Mouse (Mus musculus): ENCODE measurements around the gene Olig1.

The Olig1 gene

DNA sequence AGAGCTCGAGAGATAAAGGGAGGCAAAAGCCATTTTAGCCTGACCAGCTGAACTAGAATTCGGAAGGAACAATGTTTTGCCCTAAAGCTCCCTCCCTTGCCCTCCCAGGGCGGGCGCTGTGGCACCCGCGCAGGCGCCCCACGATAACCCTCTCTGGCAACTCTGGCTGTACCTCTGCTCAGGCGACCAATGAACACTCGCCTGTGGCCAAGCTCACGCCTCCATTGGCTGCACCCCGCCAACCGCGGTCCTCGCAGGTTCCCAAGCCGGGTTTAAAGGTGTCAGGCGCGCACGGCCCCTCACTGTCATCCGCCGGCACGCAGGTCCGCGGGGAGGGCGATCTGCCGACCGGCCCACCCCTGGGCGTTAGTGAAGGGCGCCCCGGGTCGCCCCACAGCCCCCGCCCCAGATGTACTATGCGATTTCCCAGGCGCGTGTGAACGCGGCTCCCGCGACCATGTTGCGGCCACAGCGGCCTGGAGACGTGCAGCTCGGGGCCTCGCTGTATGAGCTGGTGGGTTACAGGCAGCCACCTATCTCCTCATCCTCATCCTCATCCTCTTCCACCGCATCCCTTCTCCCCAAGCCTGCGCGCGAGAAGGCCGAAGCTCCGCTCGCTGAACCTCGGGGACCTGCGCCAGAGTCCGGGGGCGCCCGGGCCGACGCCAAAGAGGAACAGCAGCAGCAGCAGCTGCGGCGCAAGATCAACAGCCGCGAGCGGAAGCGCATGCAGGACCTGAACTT is at the start of gene Olig1:
Gene Olig1 (plus strand): TSS at position 305 of the 744 bp plus-strand sequence.
- no peak for DNase-seq

- DNase-seq, result no peak
Measured at GRCm38 (mm10) chr16:91222171-91222642, 47.4 kb upstream of the Olig1 start.

- DNase-seq, result no peak
Measured at GRCm38 (mm10) chr16:91222643-91223271, 46.8 kb upstream of the Olig1 start.

DNA sequence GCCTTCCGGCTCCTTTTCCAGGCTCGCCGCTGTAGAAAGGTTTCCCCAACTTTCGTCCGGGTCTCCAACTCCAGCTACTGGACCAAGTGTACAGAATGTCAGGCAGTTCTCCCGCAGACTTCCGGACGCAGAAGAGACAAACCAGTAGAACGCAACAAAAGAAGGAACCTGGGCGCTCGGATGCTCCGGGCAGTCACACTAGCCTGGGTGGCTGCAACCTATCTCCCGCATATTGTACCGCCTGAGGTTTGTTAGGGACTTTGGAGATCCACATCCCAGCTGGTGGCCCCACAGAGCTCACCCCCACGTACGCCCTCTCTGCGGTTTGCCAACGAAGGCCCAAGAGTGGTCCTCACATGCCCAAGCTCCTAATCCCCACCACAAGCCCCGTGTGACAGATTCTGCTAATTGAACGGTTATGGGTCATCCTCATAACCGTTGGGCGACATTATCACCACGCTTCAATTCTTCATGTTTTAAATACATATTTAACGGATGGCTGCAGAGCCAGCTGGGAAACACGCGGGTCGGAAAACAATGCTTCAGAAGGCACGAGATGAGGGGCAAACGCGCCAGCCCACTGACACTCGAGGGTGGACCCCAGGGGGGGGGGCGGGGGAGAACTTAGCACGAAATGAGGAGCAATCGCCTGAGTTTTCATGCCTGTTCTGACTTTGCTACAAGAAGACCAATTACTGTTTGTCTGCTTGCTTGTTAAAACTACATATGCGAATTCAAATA is 46.1 kb upstream of the Olig1 start:
- no peak for DNase-seq

DNA sequence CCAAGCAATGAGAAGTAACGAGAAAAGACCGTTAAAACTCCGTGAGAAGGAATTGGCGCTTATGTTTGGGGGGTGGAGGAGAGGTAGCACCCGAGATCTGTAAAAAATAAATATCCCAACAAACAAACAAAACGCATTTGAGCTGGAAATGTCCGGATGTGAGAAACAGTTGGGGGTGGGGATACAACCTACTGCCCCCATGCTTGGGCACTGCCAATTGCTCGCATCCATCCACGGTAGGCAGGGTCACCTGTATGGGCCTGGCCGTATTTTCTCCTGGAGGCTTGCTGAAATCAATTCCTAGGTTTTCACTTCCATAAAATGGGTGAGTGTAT is 45.5 kb upstream of the Olig1 start:
- no peak for DNase-seq

- no peak for DNase-seq
Measured at GRCm38 (mm10) chr16:91224481-91225232, 44.9 kb upstream of the Olig1 start.

DNA sequence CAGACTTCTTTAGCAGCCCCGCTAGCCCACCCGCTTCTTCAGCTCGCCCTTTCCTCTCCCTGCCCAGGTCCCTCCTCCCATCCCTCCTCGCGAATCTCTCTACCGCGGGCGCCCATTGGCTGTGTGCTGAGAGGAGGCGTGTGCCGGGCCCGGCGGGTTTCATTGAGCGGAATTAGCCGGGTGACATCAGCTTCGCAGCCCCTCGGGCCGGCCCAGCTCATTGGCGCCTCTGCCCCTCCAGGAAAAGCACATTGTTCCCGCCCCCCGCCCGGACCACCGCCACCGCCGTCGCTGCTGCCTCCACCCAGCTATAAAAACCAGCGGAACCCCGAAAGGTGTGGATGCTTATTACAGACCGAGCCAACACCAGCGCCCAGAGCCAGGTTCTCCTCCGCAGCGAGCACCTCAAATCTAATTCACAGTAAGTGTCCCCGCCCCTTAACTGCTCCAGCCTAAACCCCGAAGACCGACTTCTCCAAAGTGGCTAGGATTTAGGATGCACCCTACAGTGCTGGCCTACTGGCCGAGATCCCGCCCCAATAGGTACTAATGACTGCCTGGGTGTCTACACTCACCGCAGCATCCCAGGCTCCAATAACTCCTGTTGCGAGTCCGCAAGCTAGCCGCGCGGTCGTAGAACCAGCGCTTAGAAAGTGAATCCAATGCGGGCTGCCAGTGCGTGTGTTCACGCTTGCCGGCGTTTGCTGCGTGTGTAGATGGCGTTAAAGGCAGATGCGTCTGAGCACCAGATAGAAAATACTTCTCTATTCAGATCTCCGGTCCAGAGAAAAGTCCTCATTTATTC is 44.1 kb upstream of the Olig1 start, which contains the start of gene Olig2:
Gene Olig2 (plus strand): TSS at position 225 of the 805 bp plus-strand sequence.
- DNase-seq, result no peak

GRCm38 (mm10) chr16:91226038-91226882 is 43.3 kb upstream of the Olig1 start:
- no peak for DNase-seq

DNA sequence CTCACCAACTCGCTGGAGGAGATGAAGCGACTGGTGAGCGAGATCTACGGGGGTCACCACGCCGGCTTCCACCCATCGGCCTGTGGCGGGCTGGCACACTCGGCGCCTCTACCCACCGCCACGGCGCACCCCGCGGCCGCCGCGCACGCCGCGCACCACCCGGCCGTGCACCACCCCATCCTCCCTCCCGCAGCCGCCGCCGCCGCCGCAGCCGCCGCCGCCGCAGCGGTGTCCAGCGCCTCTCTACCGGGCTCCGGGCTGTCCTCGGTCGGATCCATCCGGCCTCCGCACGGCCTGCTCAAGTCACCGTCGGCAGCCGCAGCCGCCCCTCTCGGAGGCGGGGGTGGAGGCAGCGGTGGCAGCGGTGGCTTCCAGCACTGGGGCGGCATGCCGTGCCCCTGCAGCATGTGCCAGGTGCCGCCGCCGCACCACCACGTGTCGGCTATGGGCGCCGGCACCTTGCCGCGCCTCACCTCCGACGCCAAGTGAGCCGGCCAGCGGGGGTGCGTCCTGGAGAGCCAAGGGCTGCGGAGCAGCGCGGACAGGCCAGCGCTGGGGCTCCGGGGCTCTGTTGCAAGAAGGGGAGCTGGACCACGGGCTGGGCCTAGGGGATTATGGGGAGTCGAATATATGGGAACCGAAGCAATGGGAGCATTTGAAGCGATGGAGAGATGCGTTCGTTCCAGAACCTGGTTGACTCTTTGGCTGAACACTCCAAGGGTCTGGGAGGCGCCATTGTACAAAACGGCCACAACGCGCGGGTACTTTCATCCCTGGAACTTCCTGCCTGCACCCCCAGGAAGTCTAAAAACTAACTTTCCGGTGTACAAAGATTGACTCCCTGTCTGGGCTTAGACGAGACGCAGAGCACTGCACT is 42.5 kb upstream of the Olig1 start:
- DNase-seq, result no peak

GRCm38 (mm10) chr16:91227760-91228043 is 41.9 kb upstream of the Olig1 start:
- no peak for DNase-seq

DNA sequence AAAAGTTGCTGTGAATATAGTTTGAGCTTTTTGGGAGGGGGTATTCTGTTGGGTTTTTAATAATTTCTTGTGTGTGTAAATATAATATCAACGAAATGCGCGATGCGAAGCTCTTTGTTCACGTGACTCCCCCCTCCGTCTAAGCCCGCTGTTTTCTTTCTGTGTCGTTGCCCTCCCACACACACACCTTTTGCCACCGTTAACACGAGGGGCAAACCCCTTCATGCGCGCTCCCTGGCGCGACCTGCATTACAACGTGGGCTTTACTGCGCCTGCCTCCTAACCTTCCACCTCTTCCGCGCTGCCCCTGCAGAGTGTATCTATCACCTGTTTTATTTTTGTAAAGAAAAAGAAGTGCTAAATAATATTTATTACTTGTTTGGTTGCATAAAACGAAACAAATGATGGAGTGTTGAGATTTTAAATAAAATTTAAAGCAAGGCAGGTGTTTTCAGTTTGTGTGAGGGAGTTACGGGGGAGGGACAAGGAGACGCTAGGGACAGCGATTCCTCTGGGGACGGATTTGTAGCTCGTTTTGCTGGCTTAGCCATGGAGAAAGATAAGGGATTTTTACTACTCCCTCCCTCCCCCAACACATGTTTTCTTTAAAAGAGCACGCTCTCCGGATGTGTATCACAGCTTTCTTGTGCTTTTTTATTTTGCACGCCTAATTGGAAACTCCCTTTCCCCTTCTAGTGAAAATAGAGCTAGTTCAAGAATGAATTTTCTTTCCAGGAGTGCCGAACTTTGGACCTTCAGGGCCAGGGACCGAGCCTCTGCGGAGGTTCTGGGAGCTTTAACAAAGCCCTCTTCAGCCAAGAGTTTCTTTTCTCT is 41.1 kb upstream of the Olig1 start:
- no peak for DNase-seq

DNA sequence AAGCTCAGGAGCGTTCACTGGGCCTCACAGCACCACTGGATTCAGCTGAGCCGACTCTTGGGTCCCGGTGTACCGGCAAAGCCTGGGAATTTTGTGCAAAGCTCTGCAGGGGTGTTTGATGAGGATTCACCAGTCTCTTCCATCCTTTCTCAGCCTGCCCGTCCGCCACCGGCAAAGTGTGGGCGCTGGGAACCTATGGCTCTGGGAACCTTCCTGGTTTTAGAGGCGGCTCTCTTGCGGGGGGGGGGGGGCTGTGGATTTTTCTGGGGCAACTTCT is 40.6 kb upstream of the Olig1 start:
- no peak for DNase-seq

GRCm38 (mm10) chr16:91229643-91230042 is 39.9 kb upstream of the Olig1 start:
- DNase-seq, result no peak

GRCm38 (mm10) chr16:91231781-91232469 is 37.6 kb upstream of the Olig1 start:
- DNase-seq, result no peak

- no peak for DNase-seq
Measured at GRCm38 (mm10) chr16:91232470-91233240, 36.9 kb upstream of the Olig1 start.

- DNase-seq, result no peak
Measured at GRCm38 (mm10) chr16:91233241-91233944, 36.2 kb upstream of the Olig1 start.

DNA sequence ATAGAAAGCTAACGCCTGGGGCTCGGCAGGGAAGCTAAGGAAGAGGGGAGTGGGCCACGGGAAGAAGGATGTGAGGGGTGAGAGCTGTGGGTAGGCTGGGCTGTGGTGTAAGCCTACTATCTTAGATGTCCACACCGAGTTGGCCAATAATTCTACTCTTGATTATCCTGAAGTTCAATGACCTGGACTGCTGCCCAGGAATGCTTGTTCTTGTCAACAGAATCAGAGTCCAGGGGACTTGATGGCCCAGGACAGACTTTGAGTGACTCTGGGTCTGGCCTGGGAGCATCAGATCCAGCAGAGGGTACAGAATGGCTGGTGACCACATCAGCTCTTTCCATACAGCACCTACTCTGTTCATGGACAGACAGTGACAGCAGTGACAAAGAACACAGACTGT is 30.5 kb upstream of the Olig1 start:
- no peak for DNase-seq

GRCm38 (mm10) chr16:91246292-91246691 is 23.3 kb upstream of the Olig1 start:
- no peak for DNase-seq

Measured in kidney, adult 18-20 months (tissue).